Mouse (Mus musculus): ENCODE data around the gene Mast3. TPM values are rescaled to one million over a fixed set of nuclear protein-coding genes. Genes with fewer than 3 reads are reported as not detected.

The Mast3 gene
- 10 to 100 TPM; 12.3 to 14.6 TPM for total RNA-seq (2021)
- long read RNA-seq, experiment 1, full-length matches to known transcripts = 1 of 8 reads
- long read RNA-seq, experiment 1, partial matches to known transcripts = 5 of 8 reads
- long read RNA-seq, experiment 1, other reads (novel, unspliced or antisense) = 2 of 8 reads
- long read RNA-seq, experiment 2, partial matches to known transcripts = 8 of 14 reads
- long read RNA-seq, experiment 2, other reads (novel, unspliced or antisense) = 6 of 14 reads

DNA sequence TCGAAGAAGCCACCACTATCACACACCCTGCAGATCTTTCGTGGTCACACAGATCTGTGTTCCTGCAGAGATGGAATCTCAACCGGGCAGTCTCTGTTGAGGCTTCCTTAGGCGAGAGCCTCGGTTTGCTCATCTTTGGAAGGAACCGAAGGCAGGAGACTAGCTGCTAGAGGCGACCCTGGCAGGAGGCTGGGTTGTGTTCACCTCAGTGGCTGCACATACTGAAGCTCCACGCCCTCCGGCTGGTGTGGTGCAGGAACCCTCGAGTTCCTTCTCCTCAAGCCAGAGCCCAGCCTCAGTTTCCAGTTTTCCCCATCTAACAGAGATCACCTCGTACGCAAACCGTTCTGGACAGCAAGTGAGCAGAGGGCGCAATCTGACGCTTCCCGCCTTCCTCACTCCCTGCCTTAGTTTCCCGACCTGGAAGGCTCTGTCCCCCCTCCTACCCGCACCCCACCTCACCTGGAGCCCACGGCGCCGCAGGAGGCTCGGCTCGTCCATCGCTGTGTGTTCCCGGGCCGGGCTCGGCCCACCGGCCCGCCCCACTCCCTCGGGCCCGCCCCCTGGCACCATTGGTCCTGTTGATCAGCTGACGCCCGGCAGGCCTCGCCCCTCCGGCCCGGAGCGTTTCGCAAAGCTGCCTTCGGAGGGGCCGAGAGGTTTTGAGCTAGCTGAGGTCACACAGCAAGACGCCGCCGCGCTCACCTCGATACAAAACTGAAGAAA, at the start of gene Mast3:
Gene Mast3 (minus strand): TSS at position 574 of the 726 bp plus-strand sequence.
- peak; percentile 84 to 88 for DNase-seq (ENCODE audit: low spot score in 2 of 2)

DNA sequence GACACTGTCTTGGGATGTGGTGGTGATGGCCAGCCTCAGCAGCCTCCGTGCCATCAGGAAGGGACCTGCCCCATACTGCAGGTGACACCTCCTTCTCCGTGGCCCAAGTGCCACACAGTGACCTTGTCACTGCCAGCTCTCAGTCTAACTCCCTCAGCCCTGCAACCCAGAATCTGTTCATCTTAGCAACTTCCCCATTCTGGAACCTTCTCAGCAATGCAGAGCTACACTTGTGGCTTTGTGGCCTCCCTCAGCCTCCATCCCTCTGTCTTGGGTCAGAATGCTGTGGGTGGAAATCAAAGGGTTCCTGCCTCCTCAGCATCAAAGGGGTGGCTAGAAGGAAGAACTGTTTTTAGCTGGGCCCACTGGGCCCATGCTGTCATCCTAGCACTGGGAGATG, 49.0 kb upstream of the Mast3 start:
- no peak for DNase-seq (ENCODE audit: low spot score in 2 of 2)

DNA sequence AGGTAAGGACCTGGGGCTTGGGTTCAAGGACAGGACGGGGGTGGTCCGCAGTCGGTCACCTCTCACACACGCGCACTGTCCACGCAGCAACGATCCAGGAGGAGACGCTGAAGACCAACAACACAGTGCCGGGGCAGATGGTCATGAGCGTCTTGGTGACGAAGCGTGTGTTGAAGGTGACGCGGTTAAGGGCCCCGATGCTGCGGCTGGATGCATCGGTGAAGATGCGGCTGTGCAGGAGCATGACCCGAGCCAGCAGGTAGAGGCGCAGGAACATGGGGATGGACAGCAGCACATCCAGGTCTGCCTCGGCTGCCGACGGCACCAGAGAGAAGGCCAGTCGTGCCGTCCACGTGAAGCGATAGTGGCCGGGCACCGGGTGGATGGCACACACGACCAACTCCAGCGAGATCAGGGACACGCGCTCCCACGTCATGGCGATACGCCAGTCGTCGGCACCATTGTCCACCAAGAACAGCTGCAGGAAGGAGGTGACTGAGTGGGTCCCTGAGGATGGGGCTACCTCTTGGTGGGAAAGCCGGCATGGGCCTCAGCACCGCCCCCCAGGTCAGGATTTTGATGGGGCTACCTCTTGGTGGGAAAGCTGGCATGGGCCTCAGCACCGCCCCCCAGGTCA, 47.9 kb upstream of the Mast3 start:
- DNase-seq (ENCODE audit: low spot score in 2 of 2) = no peak

DNA sequence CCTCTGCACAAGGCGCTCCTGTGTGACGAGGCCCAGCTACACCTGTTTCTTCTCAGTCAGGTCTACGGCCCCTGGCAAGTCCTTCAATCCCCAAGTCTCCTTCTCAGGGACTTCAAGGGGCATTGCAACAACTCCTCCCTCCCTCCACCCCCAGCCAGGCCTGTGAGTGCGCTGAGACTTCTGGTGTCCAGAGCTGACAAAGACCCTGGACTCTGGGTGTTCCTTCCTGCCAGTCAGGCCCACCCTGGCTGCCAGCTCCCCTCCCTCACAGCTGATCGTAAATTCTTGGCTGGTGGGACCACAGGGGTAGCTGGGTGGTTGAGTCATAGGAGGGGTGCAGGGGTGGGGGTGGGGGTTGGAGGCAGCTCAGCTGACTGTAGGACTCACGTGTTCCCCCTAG, 47.0 kb upstream of the Mast3 start:
- no peak for DNase-seq (ENCODE audit: low spot score in 2 of 2)

DNA sequence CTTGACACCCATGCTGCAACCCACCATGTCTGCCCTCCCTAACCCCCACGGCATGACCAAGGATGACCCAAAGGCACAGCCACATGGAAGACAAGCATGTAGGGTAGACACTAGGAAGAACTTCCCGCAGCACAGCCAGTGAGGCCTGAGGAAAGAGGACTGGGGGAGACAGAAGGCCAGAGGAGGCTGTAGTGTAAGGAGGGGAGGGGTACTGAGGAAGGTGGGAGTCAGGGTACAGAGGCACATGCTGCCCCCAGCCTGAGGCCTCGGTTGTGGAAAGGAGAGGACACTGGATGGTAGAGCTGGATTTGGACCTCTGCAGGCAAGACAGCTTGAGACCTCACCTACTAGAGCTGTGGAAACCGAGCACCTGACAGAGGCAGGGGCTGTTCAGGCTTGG, 46.1 kb upstream of the Mast3 start:
- DNase-seq (ENCODE audit: low spot score in 2 of 2) = no peak

DNA sequence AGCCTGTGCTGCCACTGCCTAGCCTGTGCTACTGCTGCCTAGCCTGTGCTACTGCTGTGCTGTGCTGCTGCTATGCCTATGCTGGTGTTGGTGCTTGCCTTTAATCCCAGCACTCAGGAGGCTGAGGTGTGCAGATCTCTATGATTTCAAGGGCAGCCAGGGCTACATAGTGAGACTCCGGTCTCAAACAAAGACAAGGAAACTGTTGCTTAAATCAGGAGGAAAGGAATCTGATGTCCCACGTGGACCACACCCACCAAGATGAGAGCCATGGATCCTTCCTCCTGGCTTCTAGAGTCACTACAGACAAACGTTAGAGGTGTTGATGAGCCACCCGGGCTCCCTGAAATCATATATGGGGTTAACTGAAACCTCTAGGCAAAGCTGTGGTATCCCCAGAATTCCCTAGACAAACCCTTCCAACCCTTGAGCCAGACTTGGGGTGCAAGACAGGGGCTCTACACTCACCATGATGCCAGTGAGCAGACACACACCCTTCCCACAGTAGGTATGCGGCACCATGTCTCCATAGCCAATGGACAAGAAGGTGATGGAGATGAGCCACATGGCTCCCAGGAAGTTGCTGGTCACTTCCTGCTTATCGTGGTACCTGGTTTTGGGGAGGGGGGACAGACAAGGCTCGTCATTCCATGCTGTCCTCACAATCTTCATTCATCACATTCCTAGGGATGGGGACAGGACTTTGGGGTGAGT, 45.4 kb upstream of the Mast3 start:
- DNase-seq (ENCODE audit: low spot score in 2 of 2) = no peak

DNA sequence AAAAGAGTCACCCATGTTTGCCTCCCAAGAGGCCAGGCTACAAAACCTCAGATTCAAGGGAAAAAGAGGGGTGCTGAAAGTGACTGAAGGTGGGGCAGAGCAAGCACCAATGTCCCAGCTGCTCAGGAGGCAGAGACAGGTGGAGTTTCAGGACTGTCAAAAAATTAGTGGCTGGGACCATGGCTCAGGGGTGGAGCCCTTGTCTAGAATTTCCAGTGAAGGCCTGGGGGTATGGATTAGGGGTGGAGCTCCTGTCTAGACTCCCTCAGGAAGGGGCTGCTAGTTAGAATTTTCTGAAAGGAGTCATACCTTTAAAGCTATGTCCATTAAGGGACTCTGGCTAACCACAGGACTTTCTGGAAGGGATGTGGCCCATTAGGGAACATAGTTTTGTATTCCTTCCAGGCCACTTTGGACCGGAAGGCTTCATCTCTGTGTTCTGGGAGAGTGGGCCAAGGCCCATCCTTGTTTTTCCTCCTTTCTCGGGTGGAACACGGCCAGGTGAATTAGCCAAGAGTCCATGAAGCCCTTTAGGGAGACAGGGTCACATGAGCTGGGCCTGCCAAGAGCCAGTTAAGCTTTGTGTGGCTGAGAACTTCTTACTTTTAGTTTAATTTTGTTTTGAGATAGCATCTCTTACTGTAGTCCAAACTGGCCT, 44.6 kb upstream of the Mast3 start:
- no peak for DNase-seq (ENCODE audit: low spot score in 2 of 2)

DNA sequence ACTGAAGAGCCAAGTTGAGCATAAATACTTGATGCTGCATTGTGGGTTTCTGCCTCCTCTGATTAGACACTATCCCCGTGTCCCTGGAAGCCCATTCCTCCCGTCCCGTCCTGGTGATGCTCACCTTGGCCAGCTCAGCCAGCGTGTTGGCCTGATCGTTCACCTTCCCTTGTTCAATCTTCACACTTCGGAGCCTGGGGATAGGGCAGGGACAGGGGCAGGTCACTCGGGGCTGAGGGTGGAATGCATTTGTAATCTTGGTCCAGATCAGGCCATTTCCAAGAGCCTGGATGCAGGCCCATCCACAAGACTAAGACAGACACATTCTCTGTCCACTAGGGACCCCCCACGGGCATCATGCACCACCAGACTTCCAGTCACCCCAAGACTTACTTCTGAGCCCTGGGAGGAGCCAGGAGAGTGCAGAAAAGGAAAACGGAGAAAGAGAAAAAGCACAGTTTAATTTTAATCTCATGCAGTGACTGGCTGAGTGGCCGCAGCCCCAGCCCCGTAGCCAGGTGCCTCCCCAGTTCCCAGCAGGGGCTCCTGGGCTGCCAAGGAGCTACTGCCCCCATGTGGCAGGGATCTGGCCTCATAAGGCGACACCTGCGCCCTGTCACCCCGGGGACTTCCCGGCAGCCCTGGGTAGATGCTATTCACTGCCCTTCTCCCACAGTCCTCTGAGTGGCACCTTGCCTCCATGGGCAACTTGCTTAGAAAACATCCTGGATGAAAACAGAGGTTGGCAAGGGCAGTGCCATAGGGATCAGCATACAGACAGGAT, 41.7 kb upstream of the Mast3 start:
- no peak for DNase-seq (ENCODE audit: low spot score in 2 of 2)

DNA sequence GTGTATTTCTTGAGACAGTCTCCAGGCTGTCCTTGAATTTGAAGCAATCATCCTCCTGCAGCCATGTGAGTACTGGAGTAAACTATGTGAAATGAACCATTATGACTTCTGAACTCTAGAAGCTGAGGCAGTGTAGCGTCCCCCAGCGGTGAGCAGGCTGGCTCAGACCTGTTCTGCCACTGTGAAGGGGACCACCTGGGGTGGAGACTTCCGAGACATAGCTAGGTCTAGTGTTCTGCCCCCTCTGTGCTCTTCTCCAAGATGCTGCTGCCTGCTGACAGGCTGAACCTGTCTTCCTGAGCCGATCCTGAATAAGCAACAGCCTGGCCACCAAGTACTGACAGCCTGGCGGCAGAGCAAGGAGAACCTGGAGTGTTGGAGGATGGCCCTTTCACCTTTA, 40.3 kb upstream of the Mast3 start:
- no peak for DNase-seq (ENCODE audit: low spot score in 2 of 2)

DNA sequence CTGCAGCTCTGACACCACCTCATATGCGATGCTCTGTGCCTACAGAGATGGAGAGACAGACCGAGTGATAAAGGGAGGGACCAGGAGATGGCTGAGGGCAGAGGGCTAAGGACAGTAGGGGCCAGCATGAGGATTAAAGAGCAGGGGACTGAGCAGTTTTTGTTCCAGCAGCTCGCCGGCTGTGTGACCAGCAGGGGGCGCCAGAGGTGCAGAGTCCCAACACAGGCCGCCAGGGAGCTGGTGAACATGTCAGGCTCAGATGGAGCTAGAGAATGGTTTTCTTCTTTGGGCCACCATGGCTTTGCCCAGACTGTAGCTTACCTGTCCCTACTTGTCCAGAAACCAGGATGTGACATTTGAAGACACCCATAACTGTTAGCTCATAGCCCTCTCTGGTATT, 39.7 kb upstream of the Mast3 start:
- peak; percentile 91 to 92 for DNase-seq (ENCODE audit: low spot score in 2 of 2)

DNA sequence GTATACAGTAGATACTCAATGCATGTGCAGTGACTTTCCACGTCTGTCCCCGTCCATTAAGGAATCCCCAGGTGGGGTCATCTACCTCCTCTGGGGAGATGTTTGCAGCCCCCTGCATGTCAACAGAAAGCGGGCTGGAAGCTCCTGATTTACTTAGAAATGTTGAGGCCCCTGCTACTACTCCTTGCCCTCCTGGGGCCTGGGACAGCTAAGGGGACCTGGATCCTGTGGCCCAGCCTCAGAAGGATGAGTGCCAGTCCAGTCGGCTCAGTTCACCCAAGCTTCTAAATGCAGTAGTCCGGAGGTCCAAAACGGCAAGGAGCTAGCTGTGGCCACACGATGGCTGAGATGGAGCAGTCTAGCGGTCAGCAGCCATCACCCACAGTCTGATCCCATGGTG, 39.1 kb upstream of the Mast3 start:
- no peak for DNase-seq (ENCODE audit: low spot score in 2 of 2)

DNA sequence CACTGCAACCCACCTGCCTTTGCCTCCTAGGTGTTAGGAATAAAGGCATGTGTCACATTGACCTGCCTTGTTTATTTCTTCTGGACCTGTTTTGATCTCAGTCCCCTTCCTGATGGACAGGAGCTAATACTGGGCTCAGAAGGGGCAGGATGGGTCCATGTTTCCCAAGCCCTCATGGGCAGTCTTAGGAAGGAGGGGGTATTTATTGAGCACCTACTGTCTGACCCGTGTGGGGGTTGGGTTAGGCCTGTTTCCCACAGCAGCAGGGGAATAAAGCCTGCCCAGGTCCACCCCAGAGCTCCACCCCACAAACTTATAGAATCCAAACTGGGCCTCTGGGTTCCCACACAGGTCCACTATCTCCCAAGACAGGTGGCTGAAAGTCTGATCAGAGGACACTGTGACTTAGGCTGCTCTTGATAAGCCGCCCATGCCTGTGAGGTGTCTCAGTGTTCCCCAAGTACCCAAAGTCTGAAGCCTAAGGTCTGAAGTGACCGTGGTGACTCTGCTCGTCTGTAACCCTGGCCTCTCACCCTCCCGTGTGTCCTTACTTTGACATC, 38.4 kb upstream of the Mast3 start:
- DNase-seq (ENCODE audit: low spot score in 2 of 2) = no peak

DNA sequence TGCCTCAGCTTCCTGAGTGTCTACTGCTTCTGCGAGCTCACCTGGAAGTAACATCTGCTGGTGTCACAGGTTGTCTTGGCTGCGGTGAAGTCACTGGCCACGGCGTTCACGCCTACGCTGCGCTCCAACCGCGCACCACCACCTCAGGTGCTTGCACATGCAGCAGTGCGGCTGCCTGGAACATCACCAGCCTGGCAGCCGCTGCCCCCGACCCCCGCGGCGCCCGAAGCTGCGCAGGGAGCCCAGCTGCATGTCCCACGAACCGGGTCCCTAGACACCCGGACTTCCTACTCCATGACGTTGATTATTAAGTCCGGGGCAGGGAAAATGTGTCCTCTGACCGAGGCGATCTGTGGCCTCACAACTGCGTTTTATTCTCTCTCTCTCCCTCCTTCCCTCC, 37.6 kb upstream of the Mast3 start:
- DNase-seq (ENCODE audit: low spot score in 2 of 2) = no peak

DNA sequence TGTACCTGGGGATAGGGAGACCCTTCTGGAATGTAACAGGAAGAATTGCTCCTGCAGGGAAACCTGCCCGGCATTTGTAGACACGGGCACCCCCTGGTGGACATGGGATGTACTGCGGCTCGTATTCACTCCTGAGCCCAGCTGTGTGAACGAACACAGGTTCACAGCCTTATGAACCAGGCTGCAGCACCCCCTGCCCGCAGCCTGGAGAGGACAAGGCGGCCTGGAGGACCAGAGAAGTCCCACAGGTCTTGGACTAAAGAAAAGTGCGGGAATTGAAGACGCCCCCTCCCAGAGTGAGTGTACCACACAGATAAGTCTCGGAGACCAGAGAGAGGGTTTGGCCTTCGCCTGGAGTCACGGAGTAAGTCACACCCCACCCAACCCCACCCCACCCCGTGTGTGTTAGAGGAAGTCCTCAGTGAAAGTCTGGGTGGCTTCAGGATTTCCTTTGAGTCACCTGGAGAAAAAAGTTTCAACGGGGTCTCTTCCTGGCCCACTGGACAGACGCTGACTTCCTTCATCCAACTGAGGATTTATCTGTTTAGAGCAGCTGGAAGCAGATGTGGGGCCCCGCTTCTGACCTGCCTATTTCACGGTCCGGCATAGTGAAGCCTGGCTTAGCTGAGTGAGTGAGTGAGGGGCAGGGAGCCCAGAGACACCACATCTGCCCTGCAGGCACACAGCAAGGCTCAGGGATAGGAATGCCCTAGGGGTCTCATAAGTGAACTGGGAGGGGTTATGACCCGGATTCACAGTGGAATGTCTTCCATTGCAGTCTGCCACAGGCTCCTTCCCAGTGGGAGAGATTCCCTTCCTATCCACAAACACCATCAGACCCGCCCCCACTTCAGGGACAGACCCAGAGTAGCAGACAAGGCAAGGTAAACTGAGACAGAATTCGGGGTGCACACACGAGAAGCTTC, 36.6 kb upstream of the Mast3 start:
- DNase-seq (ENCODE audit: low spot score in 2 of 2) = peak; percentile 82 to 89

DNA sequence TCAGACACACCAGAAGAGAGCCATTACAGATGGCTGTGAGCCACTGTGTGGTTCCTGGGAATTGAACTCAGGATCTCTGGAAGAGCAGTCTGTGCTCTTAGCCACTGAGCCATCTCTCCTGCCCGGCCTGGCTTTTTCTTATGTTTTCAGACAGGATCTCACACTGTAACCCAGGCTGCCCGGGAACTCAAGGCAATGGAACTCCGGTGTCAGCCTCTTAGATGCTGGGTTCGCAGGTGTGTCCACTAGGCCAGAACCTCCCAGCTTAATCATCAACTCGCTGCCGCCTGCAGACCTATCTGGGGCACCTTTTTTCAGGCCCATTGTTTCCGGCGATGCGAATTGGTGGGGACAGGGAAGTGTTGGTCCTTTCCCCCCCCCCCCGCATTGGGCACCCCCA, 35.7 kb upstream of the Mast3 start:
- DNase-seq (ENCODE audit: low spot score in 2 of 2) = no peak

DNA sequence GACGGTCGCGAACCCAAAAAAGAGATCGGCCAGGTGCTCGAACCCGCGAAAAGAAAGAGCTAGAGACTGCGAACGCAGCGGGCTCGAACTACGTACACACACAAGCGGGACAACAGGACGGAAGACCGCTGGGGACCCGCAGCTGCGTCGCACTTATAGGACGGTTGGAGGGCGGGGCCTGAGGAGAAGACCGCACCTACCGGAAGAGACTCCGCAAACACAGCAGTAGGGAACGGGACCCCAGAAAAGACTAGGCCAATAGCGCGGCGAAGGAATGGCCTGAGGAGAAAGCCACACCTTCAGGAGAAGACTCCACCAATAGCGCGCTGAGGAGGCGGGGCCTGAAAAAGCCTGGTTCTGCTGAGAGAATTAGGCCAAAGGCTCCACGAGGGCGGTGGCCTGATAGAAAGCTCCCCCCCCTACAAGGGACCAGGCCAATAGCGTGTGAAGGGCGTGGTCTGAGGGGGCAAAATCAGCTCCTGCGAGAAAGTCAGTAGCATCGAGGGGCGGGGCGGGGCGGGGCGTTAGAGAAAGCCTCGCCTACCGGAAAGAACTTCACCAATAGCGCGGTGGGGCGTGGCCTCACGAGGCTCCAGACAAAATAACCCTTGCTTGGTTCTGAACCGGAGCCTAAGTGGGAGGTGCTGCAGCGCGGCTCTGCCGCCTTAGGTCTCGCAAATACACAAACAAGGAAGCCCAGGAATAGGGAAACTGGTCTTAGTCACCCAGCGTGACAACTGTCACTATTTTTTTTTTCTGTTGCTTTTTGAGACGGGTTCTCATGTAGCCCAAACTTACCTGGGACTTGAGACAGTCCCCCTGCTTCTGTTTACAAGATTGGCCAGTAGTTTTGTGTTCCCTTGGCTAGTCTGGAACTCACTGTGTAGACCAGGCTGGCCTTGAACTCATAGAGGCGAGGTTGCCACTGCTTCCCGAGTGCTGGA, 34.8 kb upstream of the Mast3 start, which contains the start of gene Arrdc2:
Gene Arrdc2 (minus strand): TSS at position 313 of the 944 bp plus-strand sequence.
- DNase-seq (ENCODE audit: low spot score in 2 of 2) = peak; percentile 89 to 98

DNA sequence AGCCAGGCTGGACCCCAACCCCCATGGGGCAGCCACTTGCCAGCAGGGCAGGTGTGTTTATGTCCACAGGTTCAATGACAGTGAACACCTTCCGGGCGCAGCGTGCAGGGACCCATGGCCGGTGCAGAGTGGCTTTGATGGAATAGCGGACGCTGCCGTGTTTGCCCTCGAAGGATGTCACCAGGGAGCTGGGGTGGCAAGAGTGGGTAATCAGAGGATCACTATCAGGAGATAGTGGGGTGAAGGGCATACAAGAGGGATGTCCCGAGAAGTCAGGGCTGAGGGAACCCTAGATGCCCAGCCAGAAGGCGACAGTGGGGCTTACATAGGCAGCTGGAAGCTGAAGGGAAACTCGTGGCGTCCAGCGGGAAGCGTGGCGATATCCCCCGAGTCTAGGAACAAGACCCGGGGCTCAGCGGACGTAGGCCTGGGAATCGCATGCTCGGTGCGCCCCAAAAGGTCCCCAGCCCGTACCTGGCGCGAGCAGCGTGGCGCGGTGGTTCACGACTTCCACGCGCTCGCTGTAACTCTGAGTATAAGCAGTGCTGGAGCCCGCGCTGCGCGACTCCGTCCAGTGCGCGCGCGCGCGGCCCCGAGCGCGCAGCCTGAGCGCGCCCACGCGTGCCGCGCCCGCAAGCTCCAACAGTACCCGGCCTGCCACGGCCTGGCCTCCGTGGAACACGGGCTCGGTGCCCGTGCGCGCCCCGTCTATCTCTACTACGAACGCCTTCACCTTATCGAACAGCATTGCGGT, 34.0 kb upstream of the Mast3 start:
- DNase-seq (ENCODE audit: low spot score in 2 of 2) = no peak

All from gastrocnemius, postnatal 4 days (tissue).